Mouse (Mus musculus) brown adipose tissue, adult 24 weeks (tissue): ENCODE measurements around the gene Spata45. TPM values are rescaled to one million over a fixed set of nuclear protein-coding genes. Genes with fewer than 3 reads are reported as not detected.

Source experiments
- H3K27ac ChIP-seq: fragments of 200-500 bp; replicated peaks from 2 replicates; pipeline ENCODE4 v1.5.1; 2012; ENCODE audit warnings: low read depth, mild to moderate bottlenecking, low read length
- H3K4me1 ChIP-seq: fragments of 200-500 bp; 2 replicates; pipeline ENCODE4 v1.6.1; 2012; ENCODE audit warnings: low read length, mixed read lengths; ENCODE audit not compliant: control insufficient read depth, insufficient read depth, insufficient read length
- H3K4me3 ChIP-seq: fragments of 200-500 bp; 2 replicates; pipeline ENCODE4 v1.5.1; 2012; ENCODE audit warnings: low read depth, mild to moderate bottlenecking, low read length, moderate library complexity; ENCODE audit not compliant: insufficient read depth
- polyA plus RNA-seq: library from polyadenylated mRNA; stranded (reverse); fragments of >200 nt; gene quantifications from 2 replicates; pipeline ENCODE4 v1.2.4, GENCODE M21; 2012; ENCODE audit not compliant: missing spikeins, insufficient read depth, insufficient read length

Gene Spata45
- polyA plus RNA-seq, 1 experiment: not detected

- no peak overlapping the region for H3K27ac ChIP-seq
- H3K4me3 ChIP-seq: no peak overlapping the region
- H3K4me1 ChIP-seq: no peaks in the 10 kb centered on the region
Measured at GRCm38 (mm10) chr1:191085597-191085996, 49.2 kb downstream of the Spata45 start.

GRCm38 (mm10) chr1:191086304-191086878, 50.0 kb downstream of the Spata45 start:
- Histone ChIP-seq H3K4me1 (no peaks in the 10 kb centered on the region), H3K27ac (no peak overlapping the region), H3K4me3 (no peak overlapping the region)

- H3K4me3 ChIP-seq: no peak overlapping the region
Measured at GRCm38 (mm10) chr1:191086960-191087359, 50.5 kb downstream of the Spata45 start.

GRCm38 (mm10) chr1:191087955-191088354, 51.5 kb downstream of the Spata45 start:
- Histone ChIP-seq H3K27ac (no peak overlapping the region), H3K4me1 (peaks cover 6% of the 10 kb centered on the region), H3K4me3 (no peak overlapping the region)

More at GRCm38 (mm10) chr1:191086960-191087359, 50.5 kb downstream of the Spata45 start:
- no peak overlapping the region for H3K27ac ChIP-seq
- peaks cover 3% of the 10 kb centered on the region for H3K4me1 ChIP-seq

GRCm38 (mm10) chr1:191089355-191089754, 52.9 kb downstream of the Spata45 start:
- peaks cover 6% of the 10 kb centered on the region for H3K4me1 ChIP-seq
- H3K4me3 ChIP-seq: no peak overlapping the region
- no peak overlapping the region for H3K27ac ChIP-seq

GRCm38 (mm10) chr1:191092050-191092449, 55.6 kb downstream of the Spata45 start:
- no peak overlapping the region for H3K27ac ChIP-seq

More at GRCm38 (mm10) chr1:191092050-191092449, 55.6 kb downstream of the Spata45 start:
- peaks cover 6% of the 10 kb centered on the region for H3K4me1 ChIP-seq
- no peak overlapping the region for H3K4me3 ChIP-seq

Other genes starting within 250 kb of the Spata45 start
- gene Rps6kc1, start 124.9 kb upstream of the Spata45 start, polyA plus RNA-seq: 3.4 and 5.6 TPM in 2 replicates
- 25.8 and 28.7 TPM in 2 replicates for gene Angel2, start 111.5 kb upstream of the Spata45 start, polyA plus RNA-seq
- not detected in 2 replicates for gene Vash2, start 57.3 kb upstream of the Spata45 start, polyA plus RNA-seq
- 4.1 and 4.6 TPM in 2 replicates for gene Flvcr1, start 10.5 kb upstream of the Spata45 start, polyA plus RNA-seq
- 18.4 and 34.6 TPM in 2 replicates for gene Tatdn3, start 26.3 kb downstream of the Spata45 start, polyA plus RNA-seq
- 0.28 and 0.79 TPM in 2 replicates for gene Nsl1, start 26.4 kb downstream of the Spata45 start, polyA plus RNA-seq
- gene Batf3, start 61.2 kb downstream of the Spata45 start, polyA plus RNA-seq: 1.3 and 1.4 TPM in 2 replicates
- not detected in 2 replicates for gene Fam71a, start 128.2 kb downstream of the Spata45 start, polyA plus RNA-seq
- gene Atf3, start 181.4 kb downstream of the Spata45 start, polyA plus RNA-seq: 8.8 and 22.2 TPM in 2 replicates